Mouse (Mus musculus): ENCODE results near the gene Rgs6.

GRCm38 (mm10) chr12:82600406-82600805 lies 12.3 kb downstream of the Rgs6 start:
- TF ChIP-seq CTCF (conservative IDR thresholded peaks at IDR 0.05; ENCODE audit: insufficient read depth, insufficient read length, low read depth, low read length) (no peak), POLR2A (IDR thresholded peaks at IDR 0.05; ENCODE audit: low read depth, low read length) (no peak)

All from kidney, adult 2 months (tissue).